Mouse (Mus musculus): ENCODE data around the gene Xirp1. TPM values are rescaled to one million over a fixed set of nuclear protein-coding genes. Genes with fewer than 3 reads are reported as not detected.
A peak's percentile ranks its signal among the peaks of the same experiment; 100 is the strongest.

Gene Xirp1
- total and polyA plus RNA-seq, 3 experiments, result not detected

DNA sequence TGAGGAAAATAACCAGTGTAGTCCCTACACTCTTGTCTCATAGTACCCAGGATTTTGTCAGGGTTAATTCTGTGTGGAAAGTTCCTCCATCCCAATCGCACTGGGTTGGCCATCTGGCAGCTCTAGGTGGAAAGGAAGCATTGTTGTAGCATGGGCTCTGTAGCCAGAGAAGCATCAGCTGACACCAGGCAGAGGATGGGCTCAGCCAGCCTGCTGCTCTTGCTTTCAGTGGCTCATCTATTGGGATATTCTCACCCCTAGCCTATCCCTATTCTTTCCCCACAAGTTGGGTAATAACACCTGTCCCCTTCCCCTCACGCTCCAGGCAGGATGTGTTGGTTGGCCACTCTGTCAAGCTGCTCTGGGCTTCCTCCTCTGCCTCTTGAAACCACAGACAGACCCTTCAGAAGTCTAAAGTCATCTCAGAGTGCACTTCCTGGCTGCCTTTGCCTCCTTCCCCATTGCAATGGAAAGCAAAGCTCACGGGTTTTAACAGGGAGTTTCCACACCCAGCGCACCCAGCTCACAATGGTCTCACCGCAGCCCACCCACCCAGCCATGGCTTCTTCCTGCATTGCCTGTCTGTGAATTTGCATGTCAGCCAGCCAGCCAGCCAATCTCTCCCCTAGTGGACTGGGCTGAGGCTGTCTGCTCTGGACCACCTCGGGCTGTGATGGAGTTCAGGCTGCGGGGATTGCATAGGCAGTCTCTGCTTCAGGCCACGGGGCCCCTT, 31.3 kb upstream of the Xirp1 start (continued):
- TF ChIP-seq MAX (IDR thresholded peaks at IDR 0.05; ENCODE audit: low read length) (no peak), MAFK (IDR thresholded peaks at IDR 0.05; ENCODE audit: insufficient replicate concordance, low read length) (no peak), POLR2A (IDR thresholded peaks at IDR 0.05; ENCODE audit: low read depth, low read length) (peak; percentile 44; the same call in 1 of the 2 replicates), MXI1 (IDR thresholded peaks at IDR 0.05; ENCODE audit: low read depth, low read length) (no peak; the same call in 1 of the 2 replicates), POLR2AphosphoS2 (IDR thresholded peaks at IDR 0.05; ENCODE audit: low read depth, low read length) (no peak), MEF2A (IDR thresholded peaks at IDR 0.05; ENCODE audit: borderline replicate concordance, low read depth, low read length) (peak; percentile 43), TBP (conservative IDR thresholded peaks at IDR 0.05; ENCODE audit: low read depth, low read length) (no peak), IRF4 (IDR thresholded peaks at IDR 0.05; ENCODE audit: low read depth, low read length) (peak; percentile 5; the same call in 1 of the 2 replicates), JUND (conservative IDR thresholded peaks at IDR 0.05; ENCODE audit: low read depth, low read length) (no peak)

GRCm38 (mm10) chr9:120049407-120049806, 26.0 kb upstream of the Xirp1 start:
- dilution Hi-C loops (cut with MboI; ENCODE audit: extremely low pct_ligation_motif_present, extremely low pct_unique_long_range_greater_than_20kb, low sequenced_read_pairs), result no loop called here
- H3K4me1 ChIP-seq (ENCODE audit: control insufficient read depth in 1 of 2, insufficient read depth in 2 of 2), result peaks cover 2 to 10% of the 10 kb centered on the region in 2 experiments; a peak in 3 of 4 replicates
- no peaks in the 10 kb centered on the region for H3K36me3 ChIP-seq (replicated peaks in 1 of 2; ENCODE audit: control insufficient read depth in 1 of 2, insufficient read depth in 1 of 2, low read length in 1 of 2)
- H3K9ac ChIP-seq (ENCODE audit: insufficient read depth, low read depth), result no peak overlapping the region
- no peak overlapping the region for H3K4me3 ChIP-seq (replicated peaks in 1 of 3; ENCODE audit: low read depth in 2 of 3, low read length in 2 of 3, poor library complexity in 1 of 3)
- no peaks in the 10 kb centered on the region for H3K27me3 ChIP-seq (replicated peaks)
- no peak overlapping the region for H3K27ac ChIP-seq (ENCODE audit: insufficient read depth, low read depth)
- no peak for DNase-seq (ENCODE audit: extremely low read depth)
- H3K9me3 ChIP-seq (replicated peaks; ENCODE audit: low read length), result no peaks in the 10 kb centered on the region
- H3K4me2 ChIP-seq (ENCODE audit: insufficient read depth, low read depth, poor library complexity, severe bottlenecking), result no peak overlapping the region
- in situ Hi-C loops (cut with MboI; ENCODE audit: low pct_ligation_motif_present, low pct_unique_long_range_greater_than_20kb, low sequenced_read_pairs), result no loop called here
- no peaks in the 10 kb centered on the region for H3K79me2 ChIP-seq (replicated peaks; ENCODE audit: control insufficient read depth, extremely low read depth, insufficient read depth, poor library complexity, severe bottlenecking)
- TF ChIP-seq PAX5 (IDR thresholded peaks at IDR 0.05; ENCODE audit: low read length) (no peak), NRF1 (IDR thresholded peaks at IDR 0.05; ENCODE audit: low read depth, low read length) (no peak), CHD1 (IDR thresholded peaks at IDR 0.05; ENCODE audit: low read depth, low read length) (no peak), MAFK (IDR thresholded peaks at IDR 0.05; ENCODE audit: insufficient replicate concordance, low read length) (no peak), IRF4 (IDR thresholded peaks at IDR 0.05; ENCODE audit: low read depth, low read length) (no peak), ZKSCAN1 (IDR thresholded peaks at IDR 0.05; ENCODE audit: borderline replicate concordance, low read depth, low read length) (no peak), CTCF (conservative IDR thresholded peaks at IDR 0.05 in 1 of 2, IDR thresholded peaks at IDR 0.05 in 1 of 2; ENCODE audit: low read depth in 2 of 2, low read length in 2 of 2) (no peak), TBP (conservative IDR thresholded peaks at IDR 0.05; ENCODE audit: low read depth, low read length) (no peak), JUND (conservative IDR thresholded peaks at IDR 0.05; ENCODE audit: low read depth, low read length) (no peak), UBTF (IDR thresholded peaks at IDR 0.05; ENCODE audit: low read depth, low read length) (no peak), MAZ (IDR thresholded peaks at IDR 0.05; ENCODE audit: low read depth, low read length) (no peak)

GRCm38 (mm10) chr9:120048495-120048894, 25.1 kb upstream of the Xirp1 start:
- H3K27ac ChIP-seq (ENCODE audit: insufficient read depth, low read depth), result no peak overlapping the region
- H3K79me2 ChIP-seq (replicated peaks; ENCODE audit: control insufficient read depth, extremely low read depth, insufficient read depth, poor library complexity, severe bottlenecking), result no peaks in the 10 kb centered on the region
- no peak overlapping the region for H3K4me2 ChIP-seq (ENCODE audit: insufficient read depth, low read depth, poor library complexity, severe bottlenecking)
- no peaks in the 10 kb centered on the region for H3K36me3 ChIP-seq (replicated peaks in 1 of 2; ENCODE audit: control insufficient read depth in 1 of 2, insufficient read depth in 1 of 2, low read length in 1 of 2)
- no peak for TF ChIP-seq ZMIZ1 (IDR thresholded peaks at IDR 0.05; ENCODE audit: low read depth, low read length)
- no peaks in the 10 kb centered on the region for H3K27me3 ChIP-seq (replicated peaks)
- no peak overlapping the region for H3K9ac ChIP-seq (ENCODE audit: insufficient read depth, low read depth)
- H3K4me1 ChIP-seq (ENCODE audit: control insufficient read depth in 1 of 2, insufficient read depth in 2 of 2), result peaks cover 0 to 8% of the 10 kb centered on the region in 2 experiments; a peak in 3 of 4 replicates
- H3K9me3 ChIP-seq (replicated peaks; ENCODE audit: low read length), result no peaks in the 10 kb centered on the region
- in situ Hi-C loops (cut with MboI; ENCODE audit: low pct_ligation_motif_present, low pct_unique_long_range_greater_than_20kb, low sequenced_read_pairs), result no loop called here
- dilution Hi-C loops (cut with MboI; ENCODE audit: extremely low pct_ligation_motif_present, extremely low pct_unique_long_range_greater_than_20kb, low sequenced_read_pairs), result no loop called here
- DNase-seq (ENCODE audit: extremely low read depth), result no peak
- no peak overlapping the region for H3K4me3 ChIP-seq (replicated peaks in 1 of 3; ENCODE audit: low read depth in 2 of 3, low read length in 2 of 3, poor library complexity in 1 of 3)
